ENCODE assay signal across 7 mouse cellular contexts in the genomic region with DNA sequence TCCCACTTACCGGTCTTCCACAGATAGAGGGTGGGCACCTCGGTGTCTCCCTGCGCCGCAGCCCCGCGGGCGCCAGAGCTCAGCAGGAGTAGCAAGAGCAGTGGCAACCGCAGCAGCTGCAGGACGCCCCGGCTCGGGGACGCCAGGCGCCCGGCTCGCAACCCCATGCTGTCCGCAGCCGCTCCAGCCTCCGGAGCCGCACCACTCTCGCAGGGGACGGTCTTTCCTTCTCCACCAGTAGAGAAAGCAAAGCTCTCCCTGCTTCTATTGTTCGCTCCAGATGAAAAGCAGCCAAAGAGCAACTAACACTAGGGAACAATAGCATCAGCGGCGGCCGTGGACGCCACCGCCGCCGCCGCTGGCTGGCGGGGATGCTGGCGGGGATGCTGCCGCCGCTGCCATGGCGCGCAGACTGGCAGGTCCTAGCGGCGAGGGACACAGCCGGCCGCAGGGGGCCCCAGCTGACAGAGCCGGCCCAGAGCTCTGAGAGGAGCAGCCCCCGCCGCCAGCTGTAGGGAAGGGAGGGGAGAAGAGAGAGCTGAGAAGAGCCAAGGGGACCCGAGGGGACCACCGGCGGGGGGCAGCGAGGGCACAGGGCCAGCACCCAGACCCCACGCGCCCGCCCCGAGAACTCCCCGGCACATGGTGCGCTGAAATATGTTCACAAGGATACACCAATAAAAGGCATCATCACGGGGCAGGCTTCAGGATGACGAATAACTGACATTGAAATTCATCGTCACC. TPM values are rescaled to one million over a fixed set of nuclear protein-coding genes. Genes with fewer than 3 reads are reported as not detected.
DNase-seq lines count a peak whose midpoint lies in the region; ATAC-seq and TF ChIP-seq lines count a peak whose summit lies in the region.

A gene (minus strand): TSS at position 624 of the 744 bp plus-strand sequence.

- under 1% methylated on average over 55 of the region's 56 CpGs for WGBS in embryonic facial prominence, embryonic 11.5 days
- under 1% methylated on average over 56 of the region's 56 CpGs for WGBS in limb, embryonic 10.5 days
- under 1% methylated on average over 56 of the region's 56 CpGs for WGBS in midbrain, embryonic 15.5 days

- TF ChIP-seq CTCF in testis, adult 2 months (IDR thresholded peaks at IDR 0.05; ENCODE audit: control insufficient read depth, insufficient read depth, insufficient replicate concordance, low read depth, low read length): no peak

- H3K9ac ChIP-seq in embryonic facial prominence, embryonic 11.5 days (replicated peaks; ENCODE audit: low read length): peak within 1 kb of the TSS; percentile 74
- peak within 1 kb of the TSS; percentile 93 for H3K9ac ChIP-seq in midbrain, embryonic 15.5 days

- peak within 1 kb of the TSS; percentile 95 for H3K4me2 ChIP-seq in embryonic facial prominence, embryonic 11.5 days (ENCODE audit: low read depth, low read length)
- H3K4me2 ChIP-seq in midbrain, embryonic 15.5 days: peak within 1 kb of the TSS; percentile 60

- no peaks in the 10 kb centered on the region for H3K36me3 ChIP-seq in embryonic facial prominence, embryonic 11.5 days (replicated peaks; ENCODE audit: control insufficient read depth, insufficient read depth, low read depth, low read length)
- no peaks in the 10 kb centered on the region for H3K36me3 ChIP-seq in limb, embryonic 10.5 days
- no peaks in the 10 kb centered on the region for H3K36me3 ChIP-seq in midbrain, embryonic 15.5 days (replicated peaks)
- H3K36me3 ChIP-seq in testis, adult 2 months (ENCODE audit: control insufficient read depth, insufficient read depth, low read length): no peaks in the 10 kb centered on the region

- no peaks in the 10 kb centered on the region for H3K9me3 ChIP-seq in embryonic facial prominence, embryonic 11.5 days (replicated peaks; ENCODE audit: control insufficient read depth, low read length)
- H3K9me3 ChIP-seq in limb, embryonic 10.5 days (replicated peaks): no peaks in the 10 kb centered on the region
- no peaks in the 10 kb centered on the region for H3K9me3 ChIP-seq in midbrain, embryonic 15.5 days

- peak within 1 kb of the TSS; percentile 73 for H3K27ac ChIP-seq in embryonic facial prominence, embryonic 11.5 days (replicated peaks; ENCODE audit: low read depth, low read length)
- peak within 1 kb of the TSS; percentile 80 for H3K27ac ChIP-seq in limb, embryonic 10.5 days
- peak within 1 kb of the TSS; percentile 97 for H3K27ac ChIP-seq in midbrain, embryonic 15.5 days
- H3K27ac ChIP-seq in testis, adult 2 months (ENCODE audit: control insufficient read depth, insufficient read depth, low read depth, low read length): no peak within 1 kb of the TSS

- peak within 1 kb of the TSS; percentile 61 for H3K4me3 ChIP-seq in embryonic facial prominence, embryonic 11.5 days (ENCODE audit: low read depth, low read length)
- peak within 1 kb of the TSS; percentile 69 for H3K4me3 ChIP-seq in limb, embryonic 10.5 days
- H3K4me3 ChIP-seq in midbrain, embryonic 15.5 days: peak within 1 kb of the TSS; percentile 77
- peak within 1 kb of the TSS; percentile 64 for H3K4me3 ChIP-seq in testis, adult 2 months (ENCODE audit: control insufficient read depth, low read depth, low read length)

- H3K27me3 ChIP-seq in embryonic facial prominence, embryonic 11.5 days (ENCODE audit: control insufficient read depth, insufficient read depth, low read length): no peaks in the 10 kb centered on the region
- 0 out of 2 replicates have a peak, but pooled peaks cover 5% of the 10 kb centered on the region for H3K27me3 ChIP-seq in limb, embryonic 10.5 days (ENCODE audit: low read depth, poor library complexity, severe bottlenecking)
- no peaks in the 10 kb centered on the region for H3K27me3 ChIP-seq in midbrain, embryonic 15.5 days (replicated peaks)
- H3K27me3 ChIP-seq in testis, adult 2 months (ENCODE audit: control insufficient read depth, insufficient read depth, low read length): no peaks in the 10 kb centered on the region

- DNase-seq in brain, adult 2 months (ENCODE audit: low read depth, low spot score): peak; percentile 67
- peak; percentile 66 for DNase-seq in embryonic facial prominence, embryonic 11.5 days (ENCODE audit: low spot score)
- DNase-seq in heart, adult 18-20 months: peak; percentile 56 to 72
- DNase-seq in kidney, adult 18-20 months: peak; percentile 50
- DNase-seq in limb, embryonic 10.5 days (ENCODE audit: low spot score): peak; percentile 73

- peak; percentile 90 for ATAC-seq in embryonic facial prominence, embryonic 11.5 days (replicated peaks; ENCODE audit: insufficient number of reproducible peaks, low FRiP score, low TSS enrichment, low read depth)
- peak; percentile 95 for ATAC-seq in midbrain, embryonic 15.5 days (replicated peaks)

- H3K4me1 ChIP-seq in embryonic facial prominence, embryonic 11.5 days (ENCODE audit: control insufficient read depth, insufficient read depth, low read length): no peaks in the 10 kb centered on the region
- no peaks in the 10 kb centered on the region for H3K4me1 ChIP-seq in limb, embryonic 10.5 days
- H3K4me1 ChIP-seq in midbrain, embryonic 15.5 days: peaks cover 18% of the 10 kb centered on the region
- peaks cover 8% of the 10 kb centered on the region for H3K4me1 ChIP-seq in testis, adult 2 months (ENCODE audit: control insufficient read depth, insufficient read depth, low read length)

- TF ChIP-seq POLR2A in testis, adult 2 months (IDR thresholded peaks at IDR 0.05; ENCODE audit: control insufficient read depth, low read depth, low read length): no peak

RNA-seq across cellular contexts. Expression of the gene that starts here (rescaled TPM):
- polyA plus RNA-seq in embryonic facial prominence, embryonic 11.5 days (2014; fragmentation: Nextera tagmentation; extraction: Ambion mirVana): 4.9 and 5.5 TPM in 2 replicates
- 10 to 100 TPM; 11.3 to 13.3 TPM for total RNA-seq in heart, adult 18-20 months (2021)
- 0.45 and 1.2 TPM in 2 replicates for polyA plus RNA-seq in limb, embryonic 10.5 days (2016; fragmentation: Nextera tagmentation; extraction: Ambion mirVana)
- 42.6 and 44.6 TPM in 2 replicates for polyA plus RNA-seq in midbrain, embryonic 15.5 days (2015; fragmentation: Nextera tagmentation; extraction: Ambion mirVana)
- 1.9 and 3.0 TPM in 2 replicates for polyA plus RNA-seq in testis, adult 2 months (2012; rRNA removed)
